Mouse (Mus musculus) NIH3T3 (cell line): Measurements from ENCODE around the gene Olfr169.
"Not testable (repeated sequence)": the region's sequence is repeated elsewhere in the genome, so short reads cannot be mapped to it uniquely, and the experiment has no call there.

Source experiments
- DNase-seq: peaks from one replicate; pipeline ENCODE4 v3.0.0-alpha.2; 2012; ENCODE audit warnings: low read depth

The Olfr169 gene

GRCm38 (mm10) chr16:19571709-19572108 lies at the start of gene Olfr169:
Gene Olfr169 (minus strand): TSS chr16:19571809.
- not testable (repeated sequence) for DNase-seq

GRCm38 (mm10) chr16:19611782-19612181 lies 40.2 kb upstream of the Olfr169 start, which contains the start of gene Olfr170:
Gene Olfr170 (minus strand): TSS chr16:19611882.
- DNase-seq, result not testable (repeated sequence)

GRCm38 (mm10) chr16:19603166-19603565 lies 31.6 kb upstream of the Olfr169 start:
- no peak for DNase-seq

- not testable (repeated sequence) for DNase-seq
Observed at GRCm38 (mm10) chr16:19553429-19553828, 18.2 kb downstream of the Olfr169 start.

DNA sequence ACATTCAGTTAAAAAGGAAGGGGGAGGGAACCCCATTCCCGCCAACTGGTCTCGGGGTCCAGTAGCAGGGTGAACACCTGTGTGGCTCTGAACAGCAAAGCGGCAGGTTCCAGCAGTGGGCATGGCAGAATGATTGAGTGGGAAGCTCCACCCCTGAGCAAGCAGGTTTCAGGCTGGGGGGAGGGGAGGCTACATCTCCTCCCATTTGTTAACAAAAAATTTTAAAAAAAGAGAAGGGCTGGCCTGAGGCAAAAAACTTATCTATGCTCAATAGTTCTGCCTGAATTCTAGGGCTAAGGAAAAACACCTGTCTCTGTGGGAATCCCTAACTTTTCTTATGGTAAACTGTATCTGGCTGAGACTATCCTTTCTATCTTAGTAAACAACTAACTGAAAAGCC lies 19.4 kb downstream of the Olfr169 start:
- DNase-seq, result not testable (repeated sequence)

- no peak for DNase-seq
Observed at GRCm38 (mm10) chr16:19535455-19535854, 36.2 kb downstream of the Olfr169 start, which contains the start of gene Olfr168. Gene Olfr168 (minus strand): TSS chr16:19535555.

DNA sequence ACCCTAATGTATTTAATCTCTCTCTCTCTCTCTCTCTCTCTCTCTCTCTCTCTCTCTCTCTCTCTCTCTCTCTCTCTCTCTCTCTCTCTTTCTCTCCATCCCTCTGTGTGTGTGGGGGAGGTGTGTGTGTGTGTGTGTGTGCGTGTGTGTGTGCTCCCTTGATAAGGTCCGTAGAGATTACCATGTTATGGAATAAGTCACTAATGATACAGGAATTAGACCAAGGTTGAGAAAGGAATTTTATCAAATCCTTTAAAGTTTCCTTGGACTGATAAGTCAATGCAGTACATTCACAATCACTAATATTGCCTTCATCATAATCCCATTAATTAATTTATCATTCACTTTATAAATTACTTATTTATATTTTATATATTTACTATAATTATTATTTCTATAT lies 49.4 kb downstream of the Olfr169 start, which contains the start of gene Olfr167:
TSS of gene Olfr167 (minus strand) at position 101 of the 400 bp plus-strand sequence.
- no peak for DNase-seq
